In the genomic region with DNA sequence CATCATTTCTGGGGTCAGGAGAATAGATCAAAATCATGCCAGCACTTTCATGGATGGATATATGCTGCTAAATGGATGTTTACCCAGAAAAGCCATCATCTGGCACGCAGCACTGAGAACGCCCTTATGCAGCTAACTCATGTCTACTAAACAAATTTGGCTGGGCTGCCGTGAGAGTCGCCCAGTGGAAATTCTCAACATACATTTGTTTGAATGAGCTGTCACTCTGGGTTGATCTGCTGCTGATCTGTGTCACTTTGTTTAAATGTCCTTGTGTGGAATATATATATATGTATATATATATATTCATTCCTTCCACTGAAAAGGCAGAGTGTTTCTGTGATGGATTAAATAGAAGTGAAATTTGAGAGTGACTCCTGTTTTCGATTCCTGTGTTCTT, we compare ENCODE assay signal across 19 mouse cellular contexts.
"Had no signal": no experiment of that assay in that cellular context is flagged by ENCODE, and none has a peak within 500 bp of the region (broad histone marks: within the 10 kb centered on the region; RNA-seq: fewer than 3 reads in every experiment).

No protein-coding gene starts in this region.

- H3K27me3 ChIP-seq: intestine, embryonic 15.5 days; kidney, embryonic 15.5 days; limb, embryonic 15.5 days; lung, embryonic 15.5 days; megakaryocyte, embryonic 14.5 days; midbrain, embryonic 12.5 days; midbrain, embryonic 15.5 days had no signal

- H3K36me3 ChIP-seq: intestine, embryonic 15.5 days; kidney, embryonic 15.5 days; limb, embryonic 15.5 days; lung, embryonic 15.5 days; midbrain, embryonic 12.5 days; midbrain, embryonic 15.5 days had no signal

- H3K4me1 ChIP-seq: intestine, embryonic 15.5 days; megakaryocyte, embryonic 14.5 days; midbrain, embryonic 15.5 days had no signal

- H3K9ac ChIP-seq: intestine, embryonic 15.5 days; kidney, embryonic 15.5 days; limb, embryonic 15.5 days; liver, embryonic 14.5 days; liver, postnatal 0 days; lung, embryonic 15.5 days; midbrain, embryonic 12.5 days; midbrain, embryonic 15.5 days had no signal

- H3K4me3 ChIP-seq: intestine, embryonic 15.5 days; kidney, embryonic 15.5 days; limb, embryonic 15.5 days; lung, embryonic 15.5 days; megakaryocyte, embryonic 14.5 days; midbrain, embryonic 12.5 days; midbrain, embryonic 15.5 days had no signal

- ATAC-seq: intestine, embryonic 15.5 days; liver, postnatal 0 days; midbrain, embryonic 15.5 days had no signal

- H3K9me3 ChIP-seq: intestine, embryonic 15.5 days; kidney, embryonic 15.5 days; limb, embryonic 15.5 days; lung, embryonic 15.5 days; megakaryocyte, embryonic 14.5 days; midbrain, embryonic 12.5 days; midbrain, embryonic 15.5 days had no signal

- H3K27ac ChIP-seq: intestine, embryonic 15.5 days; kidney, embryonic 15.5 days; limb, embryonic 15.5 days; liver, embryonic 14.5 days; midbrain, embryonic 12.5 days; midbrain, embryonic 15.5 days; stomach, postnatal 0 days had no signal

- DNase-seq: kidney, adult 11 months; kidney, adult 8-10 months; kidney, postnatal 10 days; kidney, postnatal 36 days; layer of hippocampus, postnatal 36 days; liver, postnatal 0 days; thymus, adult 2 months; thymus, postnatal 14 days; thymus, postnatal 4 days had no signal

- H3K4me2 ChIP-seq: intestine, embryonic 15.5 days; kidney, embryonic 15.5 days; limb, embryonic 15.5 days; liver, embryonic 11.5 days; lung, embryonic 15.5 days; midbrain, embryonic 12.5 days; midbrain, embryonic 15.5 days had no signal
